23 mouse cellular contexts compared by ENCODE assay signal in genomic region chr11:81909397-81909894, GRCm38 (mm10). TPM values are rescaled to one million over a fixed set of nuclear protein-coding genes. Genes with fewer than 3 reads are reported as not detected.
DNase-seq lines count a peak whose midpoint lies in the region; TF ChIP-seq lines count a peak whose summit lies in the region.
"Had no signal": no experiment of that assay in that cellular context is flagged by ENCODE, and none has a peak within 500 bp of the region (broad histone marks: within the 10 kb centered on the region; RNA-seq: fewer than 3 reads in every experiment).

No protein-coding gene starts in this region.

- no peaks in the 10 kb centered on the region for H3K36me3 ChIP-seq in myocyte (ENCODE audit: control insufficient read depth, insufficient read depth)
- H3K36me3 ChIP-seq: embryonic facial prominence, embryonic 10.5 days; forebrain, embryonic 10.5 days; heart, embryonic 13.5 days; hindbrain, embryonic 13.5 days had no signal

- H3K4me3 ChIP-seq in myocyte: no peak overlapping the region
- H3K4me3 ChIP-seq: embryonic facial prominence, embryonic 10.5 days; erythroblast, embryonic 14.5 days; forebrain, embryonic 10.5 days; gastrocnemius, adult 2 months; heart, embryonic 13.5 days; hindbrain, embryonic 13.5 days had no signal

- no peaks in the 10 kb centered on the region for H3K79me2 ChIP-seq in myocyte (ENCODE audit: control insufficient read depth, insufficient read depth)

- peak overlapping the region; percentile 58 for H3K4me2 ChIP-seq in myocyte (ENCODE audit: low read depth)
- H3K4me2 ChIP-seq: heart, embryonic 13.5 days; hindbrain, embryonic 13.5 days had no signal

- H3ac ChIP-seq in myocyte (ENCODE audit: control insufficient read depth, insufficient read length): no peak overlapping the region

- peak; percentile 12 for DNase-seq in thymus, postnatal 4 days
- no peak for DNase-seq in thymus, postnatal 14 days
- peak; percentile 29 for DNase-seq in NIH3T3 (ENCODE audit: low read depth)
- no peak for DNase-seq in urinary bladder, postnatal 25 days (ENCODE audit: low spot score)
- DNase-seq in adrenal gland, postnatal 10 days: no peak
- DNase-seq: adrenal gland, adult 8-10 months; cerebellum, adult 11 months; cerebellum, adult 9-10 months; cerebellum, postnatal 25 days; gastrocnemius, adult 2 months; gastrocnemius, postnatal 25 days; heart, postnatal 4 days had no signal

- no peaks in the 10 kb centered on the region for H3K27me3 ChIP-seq in myocyte (ENCODE audit: control insufficient read depth, insufficient read depth, insufficient read length)
- H3K27me3 ChIP-seq: heart, embryonic 13.5 days; hindbrain, embryonic 13.5 days had no signal

- no peak for TF ChIP-seq POLR2A in myocyte (IDR thresholded peaks at IDR 0.05; ENCODE audit: insufficient read length, low read depth)

TF ChIP-seq in myocyte, 11 proteins besides CTCF, POLR2A, EP300 and RAD21:
- TF ChIP-seq MYOD1 (IDR thresholded peaks at IDR 0.05; ENCODE audit: control insufficient read depth in 1 of 3, insufficient read length in 2 of 3, low read depth in 2 of 3): peak in 2 of 3 experiments; percentile 71
- no peak for TF ChIP-seq MAX (IDR thresholded peaks at IDR 0.05; ENCODE audit: low read depth)
TF ChIP-seq in myocyte: peak in this region for 1.

RNA-seq across cellular contexts. Expression of gene 5530401A14Rik, which starts 49.0 kb away (rescaled TPM):
- polyA plus RNA-seq in myocyte (2012; fragmentation: generic; extraction: Trizol): not detected
- under 1 TPM in 1 of 2 experiments, not detected in 1; 0.12 TPM for total RNA-seq in adrenal gland, postnatal 10 days (2021)
- total RNA-seq: granulocyte monocyte progenitor cell, adult 5-6 weeks; hindbrain, postnatal 0 days had no signal
- polyA plus RNA-seq: embryonic facial prominence, embryonic 14.5 days; erythroblast, embryonic 14.5 days; forebrain, embryonic 10.5 days; heart, embryonic 13.5 days; heart, postnatal 0 days; intestine, embryonic 14.5 days had no signal

RNA-seq across cellular contexts. Expression of gene Asic2, which starts 58.8 kb away (rescaled TPM):
- polyA plus RNA-seq in myocyte (2012; fragmentation: generic; extraction: Trizol): not detected
- total RNA-seq in adrenal gland, postnatal 10 days (2021): 1 to 10 TPM; 2.6 to 4.8 TPM
- total RNA-seq: gastrocnemius, postnatal 25 days; granulocyte monocyte progenitor cell, adult 5-6 weeks had no signal
- polyA plus RNA-seq: erythroblast, embryonic 14.5 days; heart, postnatal 0 days had no signal

Comparison
In these comparisons a context has a peak if more than half of its experiments do, and no peak if none do; other contexts are left out.
1. DNase-seq: peak in thymus, postnatal 4 days (single experiment) and NIH3T3 (single experiment); none in thymus, postnatal 14 days (single experiment), urinary bladder, postnatal 25 days (single experiment) and adrenal gland, postnatal 10 days (single experiment).